Mouse (Mus musculus): ENCODE data around the gene Swi5. TPM values are rescaled to one million over a fixed set of nuclear protein-coding genes. Genes with fewer than 3 reads are reported as not detected.

Swi5 gene
- polyA plus RNA-seq, 1 experiment from 2014 or later = 488 TPM

DNA sequence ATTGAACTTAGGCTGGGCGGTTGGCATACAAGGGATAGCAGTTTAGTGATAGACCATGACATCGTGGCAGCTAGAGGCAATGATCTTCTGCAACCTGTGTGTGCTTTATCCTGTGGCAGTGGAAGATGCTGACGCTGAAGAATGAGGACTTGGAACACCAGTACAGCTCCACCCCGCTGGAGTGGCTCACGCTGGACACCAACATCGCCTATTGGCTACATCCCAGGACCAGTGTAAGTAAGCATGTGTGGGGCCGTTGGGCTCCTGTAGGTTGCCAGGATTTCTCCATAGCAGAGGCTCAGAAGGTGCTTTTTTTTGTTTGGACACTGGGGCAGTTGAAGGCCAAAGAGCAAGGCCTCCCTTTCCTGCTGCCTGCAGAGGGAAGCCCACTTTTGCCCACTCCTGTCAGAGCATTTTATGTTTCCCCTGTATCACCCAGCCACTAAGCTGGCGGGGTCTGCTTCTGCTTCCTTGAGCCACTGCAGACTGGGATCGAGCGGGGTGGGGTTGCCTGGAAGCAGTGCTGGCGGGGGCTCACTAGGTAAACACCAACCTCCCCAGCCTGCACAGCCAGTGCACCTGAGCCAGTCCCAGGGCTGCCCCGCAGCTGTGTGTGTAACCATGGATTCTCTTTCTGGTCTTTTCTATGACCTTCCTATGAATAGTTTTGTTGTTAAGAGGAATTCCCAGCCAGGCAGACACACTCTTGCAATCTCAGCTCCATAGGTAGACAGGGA, 35.9 kb downstream of the Swi5 start:
- DNase-seq (ENCODE audit: low spot score) = no peak
- Histone ChIP-seq H3K27ac (no peak overlapping the region), H3K27me3 (ENCODE audit: insufficient read depth, poor library complexity, severe bottlenecking) (no peaks in the 10 kb centered on the region), H3K9me3 (no peaks in the 10 kb centered on the region), H3K4me1 (replicated peaks) (no peaks in the 10 kb centered on the region), H3K4me3 (no peak overlapping the region), H3K36me3 (peaks cover 98% of the 10 kb centered on the region)
- WGBS = 94% methylated on average over 12 of the region's 12 CpGs

DNA sequence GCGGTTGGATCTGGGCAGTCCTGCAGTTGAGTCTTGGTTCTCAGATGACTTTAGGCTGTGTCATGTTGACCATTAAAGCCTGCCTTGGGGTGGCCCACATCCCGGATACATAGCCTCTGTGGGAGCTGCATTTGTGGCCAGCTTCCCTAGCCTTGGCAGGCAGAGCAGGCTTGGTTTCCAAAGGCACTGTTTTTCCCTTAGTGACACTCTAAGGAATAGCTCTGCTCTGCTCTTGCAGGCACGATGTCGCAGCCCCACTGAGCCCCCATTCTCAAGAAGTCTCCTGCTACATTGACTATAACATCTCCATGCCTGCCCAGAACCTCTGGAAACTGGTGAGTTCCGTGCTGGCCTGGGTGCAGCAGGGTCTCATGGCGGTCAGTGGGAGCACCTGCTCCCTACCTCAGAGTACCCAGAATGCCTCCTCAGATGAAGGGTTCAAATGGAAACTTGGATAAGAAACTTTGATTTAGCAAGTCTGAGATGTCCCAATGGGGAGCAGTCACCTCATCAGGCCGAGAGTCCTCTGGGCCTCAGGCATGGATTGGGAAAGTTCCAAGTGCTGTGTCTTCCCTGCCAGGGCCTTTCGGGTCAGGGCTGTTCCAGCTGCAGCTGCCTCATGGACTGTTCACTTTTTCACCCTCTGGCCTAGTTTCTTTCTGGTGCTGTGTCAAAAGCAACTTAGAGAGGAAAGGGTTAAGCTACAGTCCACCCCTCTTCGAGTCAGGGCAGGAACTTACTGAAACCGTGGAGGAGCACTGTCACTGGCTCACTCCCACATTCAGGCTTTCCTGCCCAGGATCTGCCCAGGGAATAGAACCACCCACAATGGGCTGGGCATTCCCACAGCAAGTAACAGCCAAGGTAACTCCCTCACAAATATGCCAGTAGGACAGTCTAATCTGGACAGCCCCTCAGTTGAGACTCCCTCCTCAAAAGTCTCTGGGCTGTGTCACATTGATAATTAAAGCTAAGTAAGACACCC, 39.2 kb downstream of the Swi5 start:
- no peaks in the 10 kb centered on the region for H3K4me1 ChIP-seq (replicated peaks)
- no peak for DNase-seq (ENCODE audit: low spot score)
- no peaks in the 10 kb centered on the region for H3K27me3 ChIP-seq (ENCODE audit: insufficient read depth, poor library complexity, severe bottlenecking)
- peaks cover 100% of the 10 kb centered on the region for H3K36me3 ChIP-seq
- WGBS = 82% methylated on average over 10 of the region's 10 CpGs
- no peak overlapping the region for H3K4me3 ChIP-seq
- no peaks in the 10 kb centered on the region for H3K9me3 ChIP-seq
- H3K27ac ChIP-seq = no peak overlapping the region

DNA sequence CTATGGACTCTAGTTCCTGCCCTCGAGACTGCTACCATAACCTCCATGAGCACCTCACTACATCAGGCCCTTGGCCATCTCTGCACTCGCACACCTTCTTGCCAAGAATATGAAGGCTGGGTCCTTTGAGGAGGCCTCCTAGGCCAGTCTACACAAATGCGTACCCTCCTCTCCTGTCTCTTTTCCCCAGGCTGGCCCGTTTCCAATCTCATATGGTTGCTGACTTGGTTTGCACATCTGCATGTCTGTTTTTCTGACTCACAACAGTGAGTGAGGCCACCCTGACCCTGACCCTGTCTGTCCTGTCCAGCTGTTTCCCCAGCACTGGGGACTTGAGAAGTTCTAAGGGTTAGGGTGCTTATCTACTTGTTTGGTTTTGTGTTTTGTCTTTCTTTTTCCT, 41.1 kb downstream of the Swi5 start:
- no peak overlapping the region for H3K4me3 ChIP-seq
- H3K4me1 ChIP-seq (replicated peaks) = no peaks in the 10 kb centered on the region
- H3K9me3 ChIP-seq = no peaks in the 10 kb centered on the region
- 90% methylated on average over 4 of the region's 4 CpGs for WGBS
- H3K27me3 ChIP-seq (ENCODE audit: insufficient read depth, poor library complexity, severe bottlenecking) = no peaks in the 10 kb centered on the region
- peaks cover 94% of the 10 kb centered on the region for H3K36me3 ChIP-seq
- DNase-seq (ENCODE audit: low spot score) = no peak
- H3K27ac ChIP-seq = no peak overlapping the region

DNA sequence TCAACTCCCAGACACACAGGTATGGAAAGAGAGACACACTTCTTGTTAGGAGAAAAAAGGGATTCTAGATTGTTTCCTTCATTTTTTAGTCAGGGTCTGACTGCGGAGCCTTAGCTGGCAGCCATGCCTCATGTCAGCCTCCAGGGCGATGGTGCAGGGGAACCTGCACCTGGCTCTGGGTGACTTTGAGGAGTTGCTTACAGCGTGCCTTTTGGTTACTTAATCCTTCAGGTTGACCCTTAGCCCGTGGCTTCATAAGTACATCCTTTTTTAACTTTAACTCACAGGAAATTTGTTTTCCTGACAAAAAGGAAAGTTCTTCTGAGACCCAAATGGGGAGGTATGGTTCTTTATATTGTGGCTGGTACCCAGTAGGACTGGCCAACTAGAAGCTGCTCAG, 44.9 kb downstream of the Swi5 start:
- Histone ChIP-seq H3K9me3 (no peaks in the 10 kb centered on the region), H3K4me1 (replicated peaks) (peaks cover under 1% of the 10 kb centered on the region; the same call in 1 of the 2 replicates), H3K36me3 (peaks cover 80% of the 10 kb centered on the region), H3K27me3 (ENCODE audit: insufficient read depth, poor library complexity, severe bottlenecking) (no peaks in the 10 kb centered on the region), H3K4me3 (no peak overlapping the region), H3K27ac (no peak overlapping the region)
- 93% methylated on average over 4 of the region's 4 CpGs for WGBS
- DNase-seq (ENCODE audit: low spot score) = no peak

DNA sequence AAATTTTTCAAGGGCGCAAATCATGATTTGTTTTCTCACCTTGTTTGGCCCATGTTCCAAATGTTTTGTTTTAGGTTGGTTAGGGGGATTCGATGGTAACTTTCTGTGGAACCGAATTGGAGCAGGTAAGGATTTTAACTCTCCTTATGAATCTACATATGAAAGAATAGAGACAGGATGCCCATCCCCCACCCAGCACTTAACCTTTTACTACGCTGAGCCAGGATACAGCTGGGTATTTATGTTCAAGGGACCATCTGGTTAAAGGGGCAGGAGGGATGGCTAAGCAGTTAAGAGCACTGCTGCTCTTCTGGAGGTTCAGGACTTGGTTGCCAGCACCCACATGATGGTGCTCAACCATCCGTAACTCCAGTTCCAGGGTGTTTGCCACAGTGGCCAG, 47.3 kb downstream of the Swi5 start:
- no peak for DNase-seq (ENCODE audit: low spot score)
- 88% methylated on average over 5 of the region's 5 CpGs for WGBS
- H3K36me3 ChIP-seq = peaks cover 56% of the 10 kb centered on the region

DNA sequence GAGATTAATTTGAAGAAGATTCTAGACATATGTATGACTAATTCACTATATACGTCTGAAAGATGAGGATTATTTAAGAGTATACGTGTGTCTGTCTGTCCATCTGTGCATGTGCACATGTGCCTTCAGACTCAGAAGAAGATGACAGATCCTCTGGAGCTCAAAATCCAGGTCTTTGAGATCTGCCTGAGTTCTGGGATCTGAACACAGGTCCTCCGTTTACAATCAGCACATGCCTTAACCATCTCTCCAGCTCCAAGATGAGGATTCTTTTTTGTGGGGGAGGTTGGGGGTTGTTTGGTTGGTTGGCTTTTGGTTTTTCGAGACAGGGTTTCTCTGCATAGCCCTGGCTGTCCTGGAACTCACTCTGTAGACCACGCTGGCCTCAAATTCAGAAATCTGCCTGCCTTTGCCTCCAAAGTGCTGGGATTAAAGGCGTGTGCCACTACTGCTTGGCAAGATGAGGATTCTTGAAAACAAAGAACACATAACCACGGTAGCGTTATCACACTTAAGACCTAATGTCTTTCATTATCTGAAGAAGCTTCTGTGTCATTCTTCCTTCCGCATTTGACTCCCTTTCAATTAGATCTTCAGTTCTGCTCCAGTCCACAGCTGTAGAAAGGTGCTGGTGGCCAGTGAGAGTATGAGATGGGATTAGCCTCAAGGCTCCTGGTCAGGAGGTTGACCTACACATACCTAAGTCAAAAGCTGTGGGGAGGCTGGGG, 49.0 kb downstream of the Swi5 start:
- no peak for DNase-seq (ENCODE audit: low spot score)
- Histone ChIP-seq H3K9me3 (no peaks in the 10 kb centered on the region), H3K27ac (no peak overlapping the region), H3K36me3 (peaks cover 50% of the 10 kb centered on the region), H3K4me1 (replicated peaks) (peaks cover 25% of the 10 kb centered on the region), H3K27me3 (ENCODE audit: insufficient read depth, poor library complexity, severe bottlenecking) (no peaks in the 10 kb centered on the region), H3K4me3 (no peak overlapping the region)
- 95% methylated on average over 9 of the region's 9 CpGs for WGBS

More for the DNA sequence above, 47.3 kb downstream of the Swi5 start:
- Histone ChIP-seq H3K27me3 (ENCODE audit: insufficient read depth, poor library complexity, severe bottlenecking) (no peaks in the 10 kb centered on the region), H3K27ac (no peak overlapping the region), H3K9me3 (no peaks in the 10 kb centered on the region), H3K4me1 (replicated peaks) (peaks cover 12% of the 10 kb centered on the region), H3K4me3 (no peak overlapping the region)

DNA sequence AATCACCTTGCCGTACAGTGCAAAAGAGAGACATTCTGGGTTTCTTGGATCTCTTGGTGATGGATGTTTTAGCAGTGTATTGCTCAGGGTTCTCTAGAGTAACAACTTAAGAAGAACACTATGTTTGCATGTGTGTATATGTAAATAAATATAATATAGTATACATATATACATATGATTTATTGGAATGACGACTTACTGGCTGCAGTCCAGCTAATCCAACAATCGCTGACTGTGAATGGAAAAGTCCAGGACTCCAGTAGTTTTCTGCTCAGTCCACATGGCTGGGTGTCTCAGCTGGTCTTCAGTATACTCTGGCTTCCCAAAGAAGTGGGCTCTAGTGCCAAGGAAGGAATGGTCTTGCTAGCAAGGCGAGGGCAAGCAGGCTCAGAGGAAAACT, 50.3 kb downstream of the Swi5 start:
- WGBS = 47% methylated on average over 4 of the region's 4 CpGs
- H3K27me3 ChIP-seq (ENCODE audit: insufficient read depth, poor library complexity, severe bottlenecking) = no peaks in the 10 kb centered on the region
- peak overlapping the region; percentile 92; the same call in 1 of the 2 replicates for H3K27ac ChIP-seq
- H3K4me3 ChIP-seq = peak overlapping the region; percentile 63
- H3K36me3 ChIP-seq = peaks cover 50% of the 10 kb centered on the region
- no peaks in the 10 kb centered on the region for H3K9me3 ChIP-seq
- DNase-seq (ENCODE audit: low spot score) = no peak
- H3K4me1 ChIP-seq (replicated peaks) = peaks cover 25% of the 10 kb centered on the region

DNA sequence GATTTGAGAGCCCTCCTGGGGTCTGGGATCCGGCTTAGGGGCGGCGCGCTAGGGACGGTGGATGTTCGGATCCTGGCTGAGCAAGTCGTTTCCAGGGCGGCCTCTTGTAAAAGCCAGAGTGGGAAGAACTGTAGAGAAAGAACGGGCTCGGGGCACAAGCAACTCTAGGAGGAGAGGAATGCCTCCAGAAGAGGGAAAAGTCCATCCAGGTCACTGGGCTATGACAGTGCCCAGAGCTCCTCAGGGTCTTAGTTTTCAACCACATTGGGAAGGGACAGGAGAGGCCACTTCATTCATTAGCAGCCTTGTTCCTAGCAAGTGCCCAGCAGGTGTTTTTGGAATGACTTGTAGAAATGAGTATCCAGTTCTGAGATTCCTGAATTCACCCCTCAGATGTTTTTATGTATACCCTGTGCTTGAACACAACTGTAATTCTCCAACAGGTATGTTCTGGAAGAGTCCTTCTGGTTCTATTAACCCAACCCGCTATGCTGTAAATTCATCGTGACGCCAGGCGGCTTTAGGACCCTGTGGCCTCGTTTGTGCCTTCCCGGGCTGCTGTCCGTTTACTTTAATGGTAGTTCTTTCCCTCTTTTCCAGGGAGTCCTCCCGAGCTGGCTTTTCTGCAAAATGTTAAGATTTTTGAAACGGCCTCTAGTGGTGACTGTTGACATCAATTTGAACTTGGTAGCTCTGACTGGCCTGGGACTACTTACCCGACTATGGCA, 51.0 kb downstream of the Swi5 start:
- H3K27ac ChIP-seq = peak overlapping the region; percentile 92
- H3K36me3 ChIP-seq = peaks cover 55% of the 10 kb centered on the region
- H3K9me3 ChIP-seq = no peaks in the 10 kb centered on the region
- H3K27me3 ChIP-seq (ENCODE audit: insufficient read depth, poor library complexity, severe bottlenecking) = no peaks in the 10 kb centered on the region
- WGBS = under 1% methylated on average over 20 of the region's 20 CpGs
- H3K4me3 ChIP-seq = peak overlapping the region; percentile 63
- H3K4me1 ChIP-seq (replicated peaks) = peaks cover 25% of the 10 kb centered on the region
- peak; percentile 59 for DNase-seq (ENCODE audit: low spot score)

DNA sequence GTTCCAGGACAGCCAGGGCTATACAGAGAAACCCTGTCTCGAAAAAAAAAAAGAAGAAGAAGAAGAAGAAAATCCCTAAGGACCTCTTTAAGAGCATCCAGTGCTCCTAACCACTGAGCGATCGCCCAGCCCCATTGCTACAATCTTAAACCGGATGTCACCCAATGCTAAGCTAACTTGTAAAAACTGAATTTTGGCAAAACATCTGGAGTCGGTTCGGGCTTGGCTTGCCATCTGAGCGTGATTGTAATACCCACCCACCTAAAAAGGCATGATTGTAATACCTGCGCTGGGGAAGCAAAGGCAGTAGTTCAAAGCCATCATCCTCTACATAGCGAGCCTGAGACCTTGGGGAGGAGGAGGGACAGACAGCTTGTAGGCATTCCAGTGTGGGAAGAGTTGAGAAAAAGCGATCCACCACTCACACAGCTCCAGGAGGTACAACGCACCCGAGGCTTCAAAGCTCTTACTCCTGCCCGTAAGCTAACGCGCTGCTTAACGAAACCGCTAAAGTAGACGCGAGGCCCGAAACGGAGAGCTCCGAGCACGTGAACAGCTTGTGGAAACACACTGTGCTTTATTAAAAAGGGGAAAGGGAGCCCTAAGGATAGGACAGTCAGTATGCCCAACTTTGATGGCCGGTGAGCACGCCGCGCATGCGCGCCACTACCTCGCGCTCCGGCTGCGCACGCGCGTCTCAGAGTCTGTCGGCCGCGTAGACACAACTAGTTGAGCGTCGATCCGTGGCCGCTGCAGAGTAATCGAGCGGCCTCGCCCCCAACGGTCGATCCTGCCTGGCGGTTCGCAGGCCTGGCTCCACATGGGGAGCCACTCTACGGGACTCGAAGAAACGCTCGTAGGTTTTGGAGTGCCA, 51.8 kb downstream of the Swi5 start, which contains the start of gene Pomt1:
Pomt1 (plus strand) TSS at position 705 of the 874 bp plus-strand sequence.
- H3K27me3 ChIP-seq (ENCODE audit: insufficient read depth, poor library complexity, severe bottlenecking) = no peaks in the 10 kb centered on the region
- peaks cover 25% of the 10 kb centered on the region for H3K4me1 ChIP-seq (replicated peaks)
- WGBS = 1% methylated on average over 54 of the region's 54 CpGs
- DNase-seq (ENCODE audit: low spot score) = peak; percentile 92
- no peaks in the 10 kb centered on the region for H3K9me3 ChIP-seq
- H3K4me3 ChIP-seq = peak within 1 kb of the TSS; percentile 63
- peaks cover 55% of the 10 kb centered on the region for H3K36me3 ChIP-seq
- H3K27ac ChIP-seq = peak within 1 kb of the TSS; percentile 92

DNA sequence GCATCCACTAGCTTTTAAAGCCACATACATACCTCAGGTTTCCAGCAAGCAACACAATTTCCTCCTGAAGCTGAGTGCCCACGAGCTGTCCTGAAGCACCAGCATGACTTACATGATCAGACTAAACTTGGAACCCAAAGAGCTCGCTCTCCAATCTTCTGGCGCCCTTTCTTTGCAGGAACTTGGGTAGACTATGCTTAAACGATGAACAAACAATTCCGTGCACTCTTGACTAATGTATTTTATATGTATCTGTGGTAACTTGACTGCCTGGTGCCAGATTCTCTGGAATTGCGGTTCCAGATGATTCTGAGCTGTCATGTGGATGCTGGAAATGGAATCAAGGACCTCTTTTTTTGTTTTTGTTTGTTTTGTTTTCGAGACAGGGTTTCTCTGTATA, 52.4 kb downstream of the Swi5 start:
- H3K4me3 ChIP-seq = peak overlapping the region; percentile 63
- H3K27me3 ChIP-seq (ENCODE audit: insufficient read depth, poor library complexity, severe bottlenecking) = no peaks in the 10 kb centered on the region
- H3K9me3 ChIP-seq = no peaks in the 10 kb centered on the region
- no peak for DNase-seq (ENCODE audit: low spot score)
- peaks cover 25% of the 10 kb centered on the region for H3K4me1 ChIP-seq (replicated peaks)
- 37% methylated on average over 7 of the region's 7 CpGs for WGBS
- peak overlapping the region; percentile 35; the same call in 1 of the 2 replicates for H3K27ac ChIP-seq
- peaks cover 56% of the 10 kb centered on the region for H3K36me3 ChIP-seq
